Mouse (Mus musculus) heart, embryonic 11.5 days (tissue): Measurements from ENCODE around the gene Zfp788. TPM values are rescaled to one million over a fixed set of nuclear protein-coding genes. Genes with fewer than 3 reads are reported as not detected.
A peak's percentile ranks its signal among the peaks of the same experiment; 100 is the strongest.
"Not testable (repeated sequence)": the region's sequence is repeated elsewhere in the genome, so short reads cannot be mapped to it uniquely, and the experiment has no call there.

ENCODE experiments used
- ATAC-seq: fragments of 200-750 bp; cut with Nextera tagmentation; replicated peaks from 2 replicates; pipeline ENCODE4 v1.8.0; 2017; ENCODE audit warnings: moderate library complexity; ENCODE audit not compliant: insufficient number of reproducible peaks, low FRiP score, low TSS enrichment
- H3K27ac ChIP-seq: fragments of 300-500 bp; sonication (generic); 2 replicates; pipeline ENCODE4 v1.5.1; 2014; ENCODE audit warnings: mild to moderate bottlenecking, low read depth, low read length
- H3K27me3 ChIP-seq: fragments of 300-500 bp; sonication (generic); 2 replicates; pipeline ENCODE4 v1.6.1; 2014; ENCODE audit warnings: mild to moderate bottlenecking, low read length, mixed read lengths; ENCODE audit not compliant: control insufficient read depth, insufficient read depth
- H3K36me3 ChIP-seq: fragments of 300-500 bp; sonication (generic); 2 replicates; pipeline ENCODE4 v1.6.1; 2014; ENCODE audit warnings: mild to moderate bottlenecking, low read length, moderate library complexity, mixed read lengths; ENCODE audit not compliant: control insufficient read depth, insufficient read depth
- H3K4me1 ChIP-seq: fragments of 300-500 bp; sonication (generic); 2 replicates; pipeline ENCODE4 v1.6.1; 2014; ENCODE audit warnings: low read length; ENCODE audit not compliant: control insufficient read depth, insufficient read depth
- H3K4me2 ChIP-seq: fragments of 300-500 bp; sonication (generic); 2 replicates; pipeline ENCODE4 v1.6.1; 2014; ENCODE audit warnings: mild to moderate bottlenecking, moderate library complexity
- H3K4me3 ChIP-seq: fragments of 300-500 bp; sonication (generic); 2 replicates; pipeline ENCODE4 v1.5.1; 2014; ENCODE audit warnings: low read depth, low read length
- H3K9ac ChIP-seq: fragments of 300-500 bp; sonication (generic); 2 replicates; pipeline ENCODE4 v1.6.1; 2014; ENCODE audit warnings: mild to moderate bottlenecking, low read depth, low read length, moderate library complexity
- H3K9me3 ChIP-seq: fragments of 300-500 bp; sonication (generic); replicated peaks from 2 replicates; pipeline ENCODE4 v1.6.1; 2016; ENCODE audit warnings: low read length; ENCODE audit not compliant: control insufficient read depth
- WGBS: fragments of 180-500 bp; shearing (Covaris S2); extraction: QIAGEN DNeasy Blood & Tissue Kit; methylation state at CpG from one replicate; pipeline ENCODE4 v1.1.7; 2014; ENCODE audit not compliant: insufficient replicate concordance; 5-methylcytosine and 5-hydroxymethylcytosine counted together
- polyA plus RNA-seq: library from polyadenylated mRNA; unstranded; fragments of >200 nt; fragmentation: Nextera tagmentation; extraction: Ambion mirVana; gene quantifications from 2 replicates; pipeline ENCODE4 v1.2.1, GENCODE M21; 2014

The Zfp788 gene
- polyA plus RNA-seq = 5.9 and 6.3 TPM in 2 replicates

- H3K4me1 ChIP-seq = peaks cover 4% of the 10 kb centered on the region; the same call in 1 of the 2 replicates
- 1% methylated on average over 27 of the region's 27 CpGs for WGBS
These were observed at the start of gene Zfp788 for GRCm38 (mm10) chr7:41632409-41633220. Gene Zfp788, plus strand, starts transcription at chr7:41633203.

GRCm38 (mm10) chr7:41587831-41588230 lies 45.2 kb upstream of the Zfp788 start:
- not testable (repeated sequence) for ATAC-seq

More at GRCm38 (mm10) chr7:41632409-41633220, at the start of gene Zfp788:
- peak within 1 kb of the TSS; percentile 94 for H3K27ac ChIP-seq
- H3K4me2 ChIP-seq = peak within 1 kb of the TSS; percentile 96
- no peaks in the 10 kb centered on the region for H3K27me3 ChIP-seq
- ATAC-seq = peak; percentile 97
- no peaks in the 10 kb centered on the region for H3K9me3 ChIP-seq
- peaks cover 16% of the 10 kb centered on the region for H3K36me3 ChIP-seq
- H3K4me3 ChIP-seq = peak within 1 kb of the TSS; percentile 71
- H3K9ac ChIP-seq = peak within 1 kb of the TSS; percentile 79

DNA sequence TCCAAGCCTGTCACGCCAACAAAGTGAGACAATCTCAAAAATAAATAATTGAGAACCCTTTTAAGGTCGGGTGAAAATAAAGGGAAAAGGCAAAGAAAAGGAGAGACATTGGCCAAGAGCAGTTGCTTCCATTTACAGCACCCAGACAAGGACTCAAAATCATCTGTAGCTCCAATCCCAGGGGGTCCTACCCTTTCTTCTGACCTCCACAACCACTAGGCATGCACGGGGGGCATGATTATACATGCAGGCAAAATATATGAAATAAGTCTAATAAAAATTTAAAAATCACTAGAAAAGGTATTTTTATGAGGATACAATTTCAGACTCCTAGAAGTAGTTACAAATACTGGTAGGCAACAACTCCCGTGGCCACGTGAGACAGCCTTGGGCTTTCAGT lies 34.4 kb upstream of the Zfp788 start:
- Histone ChIP-seq H3K9me3 (no peaks in the 10 kb centered on the region), H3K4me2 (peak overlapping the region; percentile 76), H3K9ac (peak overlapping the region; percentile 58; the same call in 1 of the 2 replicates), H3K27me3 (no peaks in the 10 kb centered on the region), H3K27ac (no peak overlapping the region), H3K4me1 (no peaks in the 10 kb centered on the region), H3K4me3 (peak overlapping the region; percentile 70), H3K36me3 (no peaks in the 10 kb centered on the region)
- 41% methylated on average over 5 of the region's 5 CpGs for WGBS
- ATAC-seq = 0 out of 2 replicates have a peak, but pooled peaks have one; percentile 10

More at GRCm38 (mm10) chr7:41587831-41588230, 45.2 kb upstream of the Zfp788 start:
- not testable (repeated sequence) for H3K9ac ChIP-seq, H3K4me1 ChIP-seq, H3K9me3 ChIP-seq, H3K27ac ChIP-seq, H3K4me3 ChIP-seq, H3K27me3 ChIP-seq, H3K4me2 ChIP-seq, H3K36me3 ChIP-seq

DNA sequence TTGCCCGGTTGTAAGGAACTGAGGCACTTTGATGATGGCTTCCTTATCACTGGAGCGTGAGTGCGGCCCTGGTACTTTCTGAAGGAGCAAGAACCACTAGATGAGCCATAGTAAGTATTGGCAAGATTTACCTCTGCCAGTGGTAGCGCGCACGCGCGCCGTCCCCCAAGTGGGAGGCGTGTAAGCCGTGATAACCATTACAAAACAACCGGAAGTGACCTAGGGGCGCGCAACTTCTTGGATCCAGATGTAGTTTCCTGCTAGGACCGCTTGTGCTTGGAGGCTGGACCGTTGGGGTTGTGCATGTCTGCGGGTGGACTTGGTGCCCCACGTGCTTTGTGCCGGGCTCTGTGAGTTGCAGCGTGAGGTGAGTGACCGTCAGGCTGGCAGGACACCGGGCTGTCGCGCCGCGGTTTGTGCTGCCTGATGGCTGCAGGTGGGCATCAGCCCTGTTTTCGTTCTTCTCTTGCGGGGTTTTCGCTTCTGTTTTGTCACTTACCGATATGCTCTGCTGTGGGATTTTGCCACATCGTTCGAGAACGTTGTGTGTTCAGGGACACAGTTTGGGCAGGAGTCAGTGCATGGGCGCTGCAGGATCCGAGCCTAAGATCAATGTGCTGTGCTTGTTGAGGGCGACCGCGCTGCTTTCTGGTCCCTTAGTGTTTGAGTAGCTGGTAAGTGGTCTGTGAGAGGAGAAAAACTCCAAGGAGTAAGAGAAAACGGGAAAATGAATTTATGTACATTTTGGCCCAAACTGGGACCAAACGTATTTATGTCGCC lies 33.8 kb upstream of the Zfp788 start, which contains the start of gene 2610021A01Rik:
2610021A01Rik (plus strand) TSS at position 197 of the 780 bp plus-strand sequence.
- no peaks in the 10 kb centered on the region for H3K4me1 ChIP-seq
- peak; percentile 94 for ATAC-seq
- peak within 1 kb of the TSS; percentile 70 for H3K4me3 ChIP-seq
- no peaks in the 10 kb centered on the region for H3K9me3 ChIP-seq
- H3K4me2 ChIP-seq = peak within 1 kb of the TSS; percentile 76
- WGBS = under 1% methylated on average over 41 of the region's 41 CpGs
- H3K27me3 ChIP-seq = no peaks in the 10 kb centered on the region
- no peaks in the 10 kb centered on the region for H3K36me3 ChIP-seq
- H3K9ac ChIP-seq = peak within 1 kb of the TSS; percentile 76
- peak within 1 kb of the TSS; percentile 41; the same call in 1 of the 2 replicates for H3K27ac ChIP-seq

DNA sequence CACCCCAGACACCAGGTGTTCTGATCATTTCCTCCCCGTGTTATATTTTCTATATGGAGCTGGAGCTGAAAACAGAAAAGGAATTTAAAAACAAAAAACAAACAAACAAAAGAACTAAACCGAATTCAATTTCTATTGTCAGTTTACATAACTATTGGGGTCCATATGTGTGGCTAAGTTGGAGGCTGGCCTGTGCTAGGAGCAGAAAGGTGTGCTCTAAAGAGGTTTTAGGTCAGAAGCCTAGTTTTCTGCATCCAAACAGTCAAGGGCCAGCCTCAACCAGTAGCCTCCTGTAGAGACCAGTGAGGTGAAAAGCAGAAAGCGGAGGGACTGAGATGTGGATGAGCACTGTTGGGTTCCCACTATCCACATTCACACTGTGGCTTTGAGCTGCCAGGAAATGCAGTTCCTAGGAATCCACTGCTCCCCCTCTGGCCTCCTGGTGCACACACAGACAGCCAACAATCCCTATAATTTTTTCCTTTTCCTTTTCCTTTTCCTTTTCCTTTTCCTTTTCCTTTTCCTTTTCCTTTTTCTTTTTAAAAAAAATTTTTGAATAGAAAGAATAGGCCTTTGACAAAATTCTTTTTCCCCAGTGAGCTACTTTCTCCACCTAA lies 33.0 kb upstream of the Zfp788 start:
- no peaks in the 10 kb centered on the region for H3K9me3 ChIP-seq
- H3K4me2 ChIP-seq = peak overlapping the region; percentile 76
- H3K36me3 ChIP-seq = no peaks in the 10 kb centered on the region
- no peak overlapping the region for H3K27ac ChIP-seq
- peak overlapping the region; percentile 76 for H3K9ac ChIP-seq
- H3K4me3 ChIP-seq = peak overlapping the region; percentile 70
- H3K27me3 ChIP-seq = no peaks in the 10 kb centered on the region
- 19% methylated on average over 3 of the region's 3 CpGs for WGBS
- no peaks in the 10 kb centered on the region for H3K4me1 ChIP-seq
- ATAC-seq = no peak

- H3K36me3 ChIP-seq = peaks cover 7% of the 10 kb centered on the region
- no peak overlapping the region for H3K27ac ChIP-seq
- WGBS = 77% methylated on average over 3 of the region's 3 CpGs
- no peaks in the 10 kb centered on the region for H3K4me1 ChIP-seq
- H3K4me3 ChIP-seq = no peak overlapping the region
- no peak overlapping the region for H3K4me2 ChIP-seq
- H3K27me3 ChIP-seq = no peaks in the 10 kb centered on the region
- no peak for ATAC-seq
- no peak overlapping the region for H3K9ac ChIP-seq
- H3K9me3 ChIP-seq = no peaks in the 10 kb centered on the region
These were observed 21.3 kb upstream of the Zfp788 start for GRCm38 (mm10) chr7:41611654-41612053.

GRCm38 (mm10) chr7:41616241-41616640 lies 16.8 kb upstream of the Zfp788 start:
- not testable (repeated sequence) for H3K9ac ChIP-seq, H3K4me3 ChIP-seq, H3K27me3 ChIP-seq, H3K9me3 ChIP-seq, H3K36me3 ChIP-seq, H3K4me2 ChIP-seq, H3K27ac ChIP-seq, H3K4me1 ChIP-seq, ATAC-seq
- 90% methylated on average over 1 of the region's 1 CpGs for WGBS
